Mouse (Mus musculus) neutrophil, adult 83 days (primary cell): Measurements from ENCODE around the gene Zc3hav1. TPM values are rescaled to one million over a fixed set of nuclear protein-coding genes. Genes with fewer than 3 reads are reported as not detected.

ENCODE experiments used
- total RNA-seq, 2 experiments: library from RNA; stranded (reverse); gene quantifications; one replicate each; pipeline ENCODE4 v1.2.4; 2023

The Zc3hav1 gene
- total RNA-seq: 10 to 100 TPM; 80.5 to 98.0 TPM

DNA sequence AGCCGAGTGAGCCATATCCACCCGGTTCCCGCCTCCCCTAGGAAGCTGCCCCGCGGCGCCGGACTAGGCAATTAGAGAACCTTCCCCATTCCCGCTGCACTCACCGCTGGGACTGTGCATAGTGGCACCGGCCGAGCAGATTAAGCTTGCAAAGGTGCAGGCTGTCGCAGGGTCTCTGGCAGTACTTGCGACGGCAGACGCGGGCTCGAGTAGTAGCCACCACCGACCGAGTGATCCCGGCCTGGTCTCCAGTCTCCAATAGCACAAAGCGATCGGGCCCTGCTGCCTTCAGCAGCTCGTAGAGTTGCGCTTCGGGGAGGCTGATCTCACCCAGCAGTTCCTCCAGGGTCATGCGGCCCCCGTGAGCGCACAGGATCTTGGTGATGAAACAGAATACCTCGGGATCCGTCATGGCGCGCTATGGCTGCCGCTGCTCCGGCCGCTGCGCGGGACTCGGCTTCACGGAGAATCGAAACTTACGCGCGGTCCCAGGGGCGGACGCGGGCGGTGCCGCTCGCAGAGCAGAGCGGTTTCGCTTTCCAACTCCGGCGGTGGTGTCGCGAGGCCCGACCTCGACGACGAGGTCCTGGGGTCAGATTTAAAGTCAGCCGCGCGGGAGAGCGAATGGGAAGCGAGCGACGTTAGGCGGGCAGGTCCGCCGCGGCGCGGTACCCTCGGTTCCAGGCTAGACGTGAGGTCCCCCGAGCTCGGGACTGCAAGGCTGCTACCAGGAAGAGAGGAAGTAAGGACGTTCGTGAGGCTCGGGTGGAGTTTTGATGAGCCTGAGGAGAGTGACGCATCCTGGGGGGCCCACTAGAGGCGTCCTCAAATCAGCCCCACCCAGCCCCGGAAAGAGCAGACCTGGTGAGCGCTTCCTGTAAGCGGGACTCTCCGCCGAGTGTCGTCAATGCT is at the start of gene Zc3hav1:
TSS of gene Zc3hav1 (minus strand) at position 793 of the 912 bp plus-strand sequence.

DNA sequence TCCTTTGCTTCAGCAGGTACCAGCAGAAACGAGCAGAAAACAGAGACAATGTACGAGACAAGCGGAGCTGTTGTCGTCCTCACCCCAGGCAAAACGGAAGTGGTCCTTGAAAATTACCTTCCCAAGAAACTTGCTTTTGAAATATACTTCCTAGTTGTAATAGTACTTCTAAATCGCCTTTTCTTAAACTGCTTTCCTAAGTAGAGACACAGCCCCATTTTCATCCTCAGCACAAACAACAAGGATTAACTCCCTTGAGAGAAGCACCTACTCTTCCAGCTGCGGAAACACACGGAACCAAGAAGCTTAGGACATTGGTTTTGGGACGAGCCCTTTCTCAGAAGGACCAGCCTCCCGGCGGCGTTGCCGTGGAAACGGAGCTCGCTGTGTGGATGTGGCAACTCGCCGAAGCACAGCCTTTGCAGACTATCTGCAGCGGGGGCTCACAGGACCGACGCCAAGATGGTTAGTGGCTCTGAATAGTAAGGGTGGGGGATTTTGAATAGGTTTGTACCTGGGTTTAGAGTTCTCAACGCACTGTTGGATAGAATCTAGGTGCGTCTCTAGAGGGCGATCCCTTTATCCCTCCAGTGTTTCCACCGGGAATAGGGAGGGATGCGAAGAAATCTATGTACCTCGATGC is 26.8 kb upstream of the Zc3hav1 start, which contains the start of gene Ttc26:
TSS of gene Ttc26 (plus strand) at position 341 of the 643 bp plus-strand sequence.

DNA sequence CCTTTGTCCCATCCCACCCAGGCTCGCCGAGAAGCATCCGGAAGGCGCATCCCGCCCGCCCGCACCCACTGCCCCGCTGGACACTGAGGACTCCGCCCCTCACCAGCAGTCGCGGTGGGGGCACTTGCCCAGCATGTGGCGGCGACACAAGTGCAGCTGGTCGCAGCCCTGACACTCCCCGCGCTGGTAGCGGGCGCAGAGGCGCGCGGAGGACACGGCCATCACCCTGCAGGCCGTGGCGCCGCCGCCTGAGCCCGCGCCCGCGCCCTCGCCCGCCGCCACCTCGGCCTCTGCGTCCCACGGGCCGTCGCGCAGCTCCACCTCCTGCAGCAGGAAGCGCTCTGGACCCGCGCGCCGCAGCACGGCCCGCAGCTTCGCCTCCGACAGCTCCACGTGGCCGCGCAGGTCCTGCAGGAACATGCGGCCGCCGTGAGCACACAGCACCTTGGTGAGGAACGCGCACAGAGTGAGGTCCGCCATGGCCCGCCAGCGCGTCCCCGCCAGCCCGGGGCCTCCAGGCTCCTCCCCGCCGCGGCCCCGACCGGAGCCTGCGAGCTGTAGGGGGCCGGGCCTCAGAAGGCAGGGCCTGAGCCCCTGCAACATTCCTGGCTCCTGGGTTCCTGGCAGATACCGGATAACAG is 55.5 kb downstream of the Zc3hav1 start, which contains the start of gene Zc3hav1l:
TSS of gene Zc3hav1l (minus strand) at position 499 of the 641 bp plus-strand sequence.

Other genes with a start within 250 kb of the Zc3hav1 start
- not detected for gene Tmem213, start 245.3 kb downstream of the Zc3hav1 start, total RNA-seq
- gene Atp6v0a4, start 230.0 kb downstream of the Zc3hav1 start, total RNA-seq: 1 to 10 TPM; 2.0 to 3.1 TPM
- under 1 TPM; 0.09 to 0.33 TPM for gene D630045J12Rik, start 100.6 kb downstream of the Zc3hav1 start, total RNA-seq
- gene Zc3hav1l, start 55.3 kb downstream of the Zc3hav1 start, total RNA-seq: 1 to 10 TPM; 1.4 to 1.8 TPM
- gene Ttc26, start 26.9 kb upstream of the Zc3hav1 start, total RNA-seq: under 1 TPM; 0.09 to 0.11 TPM
- 10 to 100 TPM; 26.2 to 28.5 TPM for gene Ubn2, start 79.3 kb upstream of the Zc3hav1 start, total RNA-seq
- 10 to 100 TPM; 20.5 to 23.4 TPM for gene Fmc1, start 178.9 kb upstream of the Zc3hav1 start, total RNA-seq
- 100 to 1,000 TPM; 251 to 272 TPM for gene Luc7l2, start 196.7 kb upstream of the Zc3hav1 start, total RNA-seq